Mouse (Mus musculus) hindbrain, embryonic 16.5 days (tissue): ENCODE results near the gene Ccdc97. TPM values are rescaled to one million over a fixed set of nuclear protein-coding genes. Genes with fewer than 3 reads are reported as not detected.
"Not testable (repeated sequence)": the region's sequence is repeated elsewhere in the genome, so short reads cannot be mapped to it uniquely, and the experiment has no call there.

Experiments
- ATAC-seq: fragments of 200-750 bp; cut with Nextera tagmentation; 2 replicates; pipeline ENCODE4 v1.8.0; 2017; ENCODE audit warnings: moderate TSS enrichment, moderate library complexity
- H3K27ac ChIP-seq: fragments of 300-500 bp; sonication (generic); 2 replicates; pipeline ENCODE4 v1.5.1; 2014; ENCODE audit warnings: low read depth, mild to moderate bottlenecking, control low read depth, low read length, moderate library complexity
- H3K27me3 ChIP-seq: fragments of 300-500 bp; sonication (generic); replicated peaks from 2 replicates; pipeline ENCODE4 v1.6.1; 2014; ENCODE audit warnings: low read length; ENCODE audit not compliant: control insufficient read depth, insufficient read depth
- H3K36me3 ChIP-seq: fragments of 300-500 bp; sonication (generic); 2 replicates; pipeline ENCODE4 v1.6.1; 2014; ENCODE audit warnings: mild to moderate bottlenecking, low read length, moderate library complexity, mixed read lengths; ENCODE audit not compliant: control insufficient read depth, insufficient read depth
- H3K4me1 ChIP-seq: fragments of 300-500 bp; sonication (generic); 2 replicates; pipeline ENCODE4 v1.6.1; 2014; ENCODE audit warnings: low read depth, low read length; ENCODE audit not compliant: control insufficient read depth, insufficient read depth
- H3K4me2 ChIP-seq: fragments of 300-500 bp; sonication (generic); 2 replicates; pipeline ENCODE4 v1.6.1; 2014; ENCODE audit warnings: mild to moderate bottlenecking, low read length, control low read depth, moderate library complexity
- H3K4me3 ChIP-seq: fragments of 300-500 bp; sonication (generic); 2 replicates; pipeline ENCODE4 v1.5.1; 2014; ENCODE audit warnings: mild to moderate bottlenecking, low read length, control low read depth, moderate library complexity
- H3K9ac ChIP-seq: fragments of 300-500 bp; sonication (generic); 2 replicates; pipeline ENCODE4 v1.6.1; 2014; ENCODE audit warnings: low read depth, mild to moderate bottlenecking, control low read depth, low read length, moderate library complexity
- H3K9me3 ChIP-seq: fragments of 300-500 bp; sonication (generic); 2 replicates; pipeline ENCODE4 v1.6.1; 2014; ENCODE audit warnings: mild to moderate bottlenecking, low read length, moderate library complexity; ENCODE audit not compliant: control insufficient read depth
- WGBS: fragments of 180-500 bp; shearing (Covaris S2); extraction: QIAGEN DNeasy Blood & Tissue Kit; methylation state at CpG from one replicate; pipeline ENCODE4 v1.1.7; 2014; 5-methylcytosine and 5-hydroxymethylcytosine counted together
- polyA plus RNA-seq: library from polyadenylated mRNA; unstranded; fragments of >200 nt; fragmentation: Nextera tagmentation; extraction: Ambion mirVana; gene quantifications from 2 replicates; pipeline ENCODE4 v1.2.1, GENCODE M21; 2015

The Ccdc97 gene
- polyA plus RNA-seq, 1 experiment from 2014 or later: 29.3 TPM

GRCm38 (mm10) chr7:25729396-25729795 is 10.5 kb upstream of the Ccdc97 start:
- H3K9ac ChIP-seq: no peak overlapping the region

GRCm38 (mm10) chr7:25727800-25728199 is 8.9 kb upstream of the Ccdc97 start:
- Histone ChIP-seq H3K9ac (no peak overlapping the region), H3K4me3 (no peak overlapping the region), H3K27ac (no peak overlapping the region), H3K9me3 (no peaks in the 10 kb centered on the region), H3K36me3 (peaks cover 78% of the 10 kb centered on the region), H3K27me3 (no peaks in the 10 kb centered on the region), H3K4me1 (no peaks in the 10 kb centered on the region), H3K4me2 (no peak overlapping the region)
- no peak for ATAC-seq
- WGBS: 96% methylated on average over 5 of the region's 5 CpGs

More at GRCm38 (mm10) chr7:25729396-25729795, 10.5 kb upstream of the Ccdc97 start:
- WGBS: 13% methylated on average over 2 of the region's 2 CpGs
- H3K9me3 ChIP-seq: no peaks in the 10 kb centered on the region
- no peak overlapping the region for H3K4me3 ChIP-seq
- no peak for ATAC-seq
- H3K4me1 ChIP-seq: no peaks in the 10 kb centered on the region
- H3K36me3 ChIP-seq: peaks cover 83% of the 10 kb centered on the region
- H3K27me3 ChIP-seq: no peaks in the 10 kb centered on the region
- H3K4me2 ChIP-seq: no peak overlapping the region
- H3K27ac ChIP-seq: no peak overlapping the region

- Histone ChIP-seq H3K4me1 (no peaks in the 10 kb centered on the region), H3K4me2 (no peak overlapping the region), H3K36me3 (peaks cover 71% of the 10 kb centered on the region), H3K9ac (no peak overlapping the region), H3K9me3 (no peaks in the 10 kb centered on the region), H3K27me3 (no peaks in the 10 kb centered on the region), H3K4me3 (no peak overlapping the region), H3K27ac (no peak overlapping the region)
- WGBS: 89% methylated on average over 19 of the region's 19 CpGs
- no peak for ATAC-seq
Observed at GRCm38 (mm10) chr7:25725886-25726285, 7.0 kb upstream of the Ccdc97 start.

- H3K4me3 ChIP-seq: not testable (repeated sequence)
Observed at GRCm38 (mm10) chr7:25721776-25722175, 2.9 kb upstream of the Ccdc97 start.

GRCm38 (mm10) chr7:25720760-25721159 is 1.9 kb upstream of the Ccdc97 start:
- Histone ChIP-seq H3K4me3 (no peak overlapping the region), H3K36me3 (peaks cover 36% of the 10 kb centered on the region), H3K9me3 (no peaks in the 10 kb centered on the region), H3K4me1 (peaks cover 18% of the 10 kb centered on the region), H3K27ac (no peak overlapping the region), H3K9ac (no peak overlapping the region), H3K4me2 (no peak overlapping the region), H3K27me3 (no peaks in the 10 kb centered on the region)
- WGBS: 90% methylated on average over 5 of the region's 5 CpGs
- no peak for ATAC-seq

More at GRCm38 (mm10) chr7:25721776-25722175, 2.9 kb upstream of the Ccdc97 start:
- not testable (repeated sequence) for H3K9ac ChIP-seq, ATAC-seq, H3K9me3 ChIP-seq, H3K4me2 ChIP-seq, H3K27me3 ChIP-seq, H3K27ac ChIP-seq
- Histone ChIP-seq H3K4me1 (peaks cover 18% of the 10 kb centered on the region), H3K36me3 (peaks cover 44% of the 10 kb centered on the region)

GRCm38 (mm10) chr7:25719761-25720610 is 1.1 kb upstream of the Ccdc97 start:
- WGBS: 63% methylated on average over 10 of the region's 10 CpGs
- H3K27ac ChIP-seq: no peak overlapping the region

GRCm38 (mm10) chr7:25717478-25717877 is 1.4 kb downstream of the Ccdc97 start:
- Histone ChIP-seq H3K36me3 (peaks cover 38% of the 10 kb centered on the region), H3K9ac (no peak overlapping the region), H3K27me3 (no peaks in the 10 kb centered on the region), H3K4me1 (peaks cover 18% of the 10 kb centered on the region), H3K4me3 (no peak overlapping the region), H3K27ac (no peak overlapping the region), H3K9me3 (no peaks in the 10 kb centered on the region), H3K4me2 (no peak overlapping the region; the same call in 1 of the 2 replicates)
- no peak for ATAC-seq
- 91% methylated on average over 3 of the region's 3 CpGs for WGBS

More at GRCm38 (mm10) chr7:25719761-25720610, 1.1 kb upstream of the Ccdc97 start:
- H3K9ac ChIP-seq: no peak overlapping the region
- no peak overlapping the region for H3K4me3 ChIP-seq
- no peaks in the 10 kb centered on the region for H3K9me3 ChIP-seq
- peaks cover 18% of the 10 kb centered on the region for H3K4me1 ChIP-seq
- peaks cover 35% of the 10 kb centered on the region for H3K36me3 ChIP-seq
- H3K4me2 ChIP-seq: no peak overlapping the region
- no peaks in the 10 kb centered on the region for H3K27me3 ChIP-seq
- peak; percentile 53 for ATAC-seq

GRCm38 (mm10) chr7:25715731-25716271 is 3.1 kb downstream of the Ccdc97 start:
- Histone ChIP-seq H3K36me3 (peaks cover 33% of the 10 kb centered on the region), H3K4me1 (peaks cover 19% of the 10 kb centered on the region), H3K27ac (no peak overlapping the region), H3K9me3 (no peaks in the 10 kb centered on the region), H3K9ac (no peak overlapping the region), H3K4me3 (no peak overlapping the region), H3K27me3 (no peaks in the 10 kb centered on the region), H3K4me2 (no peak overlapping the region)
- WGBS: 94% methylated on average over 22 of the region's 22 CpGs
- ATAC-seq: no peak

- H3K4me1 ChIP-seq: peaks cover 24% of the 10 kb centered on the region
- H3K4me3 ChIP-seq: no peak overlapping the region
- peaks cover 32% of the 10 kb centered on the region for H3K36me3 ChIP-seq
- no peak overlapping the region for H3K27ac ChIP-seq
- H3K27me3 ChIP-seq: no peaks in the 10 kb centered on the region
- no peak overlapping the region for H3K9ac ChIP-seq
- no peaks in the 10 kb centered on the region for H3K9me3 ChIP-seq
- no peak overlapping the region for H3K4me2 ChIP-seq
- no peak for ATAC-seq
- 92% methylated on average over 8 of the region's 8 CpGs for WGBS
Observed at GRCm38 (mm10) chr7:25714581-25714980, 4.3 kb downstream of the Ccdc97 start.
